Mouse (Mus musculus): ENCODE results near the gene Mad1l1. TPM values are rescaled to one million over a fixed set of nuclear protein-coding genes. Genes with fewer than 3 reads are reported as not detected.

Gene Mad1l1
- total and polyA plus RNA-seq, 3 experiments: 40.5 to 65.2 TPM; not detected in 1

DNA sequence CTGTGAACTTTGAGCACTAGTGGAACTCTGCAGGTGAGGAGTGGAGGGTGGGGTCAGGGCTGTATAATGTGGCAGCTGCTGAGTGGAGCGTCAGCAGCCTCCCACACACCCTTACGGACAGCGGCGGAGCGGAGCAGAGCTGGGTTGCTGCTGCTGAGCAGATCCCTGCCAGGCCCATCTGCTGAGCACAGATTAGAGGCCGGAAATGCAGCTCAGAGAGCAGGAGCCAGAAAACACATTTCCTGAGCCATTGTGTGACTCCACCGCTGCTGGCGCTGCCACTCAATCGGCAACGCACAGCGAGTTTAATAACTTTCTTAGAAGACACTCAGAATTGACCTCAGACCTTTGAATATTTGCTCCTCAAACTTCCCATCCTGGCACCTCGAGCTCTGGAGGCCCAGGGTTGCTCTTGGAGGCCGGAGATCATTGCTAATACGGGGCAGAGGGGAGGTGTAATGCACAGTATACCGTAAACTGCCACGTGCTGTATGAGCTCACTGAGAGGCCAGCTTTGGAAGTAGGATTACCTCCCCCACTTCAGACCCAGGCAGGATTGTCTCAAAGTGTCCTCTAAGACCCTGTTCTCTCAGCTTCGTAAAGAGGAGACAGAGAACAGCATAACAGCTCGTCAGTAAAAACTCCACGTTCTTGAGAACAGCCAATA lies 112.5 kb downstream of the Mad1l1 start:
- peak; percentile 94 for DNase-seq (ENCODE audit: low read depth, low spot score)
- H3K9me3 ChIP-seq (replicated peaks; ENCODE audit: insufficient read depth, low read length): no peaks in the 10 kb centered on the region
- peak overlapping the region; percentile 77 for H3K9ac ChIP-seq (ENCODE audit: control insufficient read depth, low read depth, low read length, poor library complexity, severe bottlenecking)
- H3K27me3 ChIP-seq (ENCODE audit: control insufficient read depth in 1 of 2, insufficient read depth in 2 of 2, low read length in 2 of 2): no peaks in the 10 kb centered on the region
- peaks cover 5 to 16% of the 10 kb centered on the region in 2 experiments; a peak in 3 of 4 replicates for H3K36me3 ChIP-seq (ENCODE audit: control insufficient read depth in 1 of 2, insufficient read depth in 2 of 2, low read length in 2 of 2)
- peak overlapping the region; percentile 97 for H3K27ac ChIP-seq (ENCODE audit: control insufficient read depth, low read depth, low read length)
- no peaks in the 10 kb centered on the region for H3K79me2 ChIP-seq (ENCODE audit: control insufficient read depth, insufficient read depth, low read length, poor library complexity)
- H3K4me1 ChIP-seq (ENCODE audit: control insufficient read depth in 1 of 2, insufficient read depth in 2 of 2, low read length in 2 of 2): peaks cover 13 to 17% of the 10 kb centered on the region in 2 experiments
- H3K4me3 ChIP-seq (ENCODE audit: control insufficient read depth in 1 of 2, insufficient read depth in 1 of 2, low read depth in 2 of 2, low read length in 2 of 2): peak overlapping the region; percentile 18 to 44; a peak in 3 of 4 replicates
- peak in 1 of 2 experiments; percentile 78; a peak in 2 of 4 replicates for TF ChIP-seq POLR2A (IDR thresholded peaks at IDR 0.05; ENCODE audit: control insufficient read depth in 1 of 2, insufficient read depth in 1 of 2, low read depth in 1 of 2, low read length in 2 of 2, poor library complexity in 1 of 2)
- no peak for TF ChIP-seq NRF1 (IDR thresholded peaks at IDR 0.05; ENCODE audit: insufficient read depth, low read depth, low read length, poor library complexity, severe bottlenecking)
- peak; percentile 47; the same call in 1 of the 2 replicates for TF ChIP-seq BHLHE40 (IDR thresholded peaks at IDR 0.05; ENCODE audit: borderline replicate concordance, low read depth, low read length)
- no peak for TF ChIP-seq GABPA (IDR thresholded peaks at IDR 0.05; ENCODE audit: low read depth, low read length)
- TF ChIP-seq GATA1 (IDR thresholded peaks at IDR 0.05; ENCODE audit: low read depth, low read length): peak; percentile 88
- TF ChIP-seq POLR2AphosphoS2 (IDR thresholded peaks at IDR 0.05; ENCODE audit: low read length): no peak
- TF ChIP-seq KAT2A (conservative IDR thresholded peaks at IDR 0.05; ENCODE audit: low read depth, low read length): no peak
- TF ChIP-seq ZKSCAN1 (IDR thresholded peaks at IDR 0.05; ENCODE audit: low read depth, low read length): no peak
- TF ChIP-seq RAD21 (IDR thresholded peaks at IDR 0.05; ENCODE audit: low read depth, low read length): no peak
- no peak for TF ChIP-seq MYB (IDR thresholded peaks at IDR 0.05; ENCODE audit: low read depth, low read length)
- peak; percentile 97 for TF ChIP-seq TCF12 (IDR thresholded peaks at IDR 0.05; ENCODE audit: low read depth, low read length)
- peak; percentile 54 for TF ChIP-seq ELF1 (IDR thresholded peaks at IDR 0.05; ENCODE audit: low read depth, low read length)
- TF ChIP-seq MAFK (IDR thresholded peaks at IDR 0.05; ENCODE audit: borderline replicate concordance, low read depth, low read length): no peak
- no peak for TF ChIP-seq ZC3H11A (IDR thresholded peaks at IDR 0.05; ENCODE audit: low read depth, low read length)
- TF ChIP-seq CTCF (IDR thresholded peaks at IDR 0.05 in 2 of 3, conservative IDR thresholded peaks at IDR 0.05 in 1 of 3; ENCODE audit: control insufficient read depth in 1 of 3, insufficient read depth in 1 of 3, low read depth in 2 of 3, low read length in 3 of 3, poor library complexity in 1 of 3, severe bottlenecking in 1 of 3): peak in 2 of 3 experiments; percentile 6; a peak in 1 of 6 replicates
- no peak for TF ChIP-seq USF2 (IDR thresholded peaks at IDR 0.05; ENCODE audit: borderline replicate concordance in 1 of 2, insufficient read depth in 1 of 2, low read depth in 1 of 2, low read length in 2 of 2)
- TF ChIP-seq NELFE (IDR thresholded peaks at IDR 0.05; ENCODE audit: low read depth, low read length): no peak; the same call in 1 of the 2 replicates
- TF ChIP-seq MXI1 (IDR thresholded peaks at IDR 0.05; ENCODE audit: low read depth, low read length): peak; percentile 60; the same call in 1 of the 2 replicates
- TF ChIP-seq EP300 (IDR thresholded peaks at IDR 0.05; ENCODE audit: low read depth in 1 of 2, low read length in 2 of 2): peak; percentile 86 to 89
- TF ChIP-seq HCFC1 (IDR thresholded peaks at IDR 0.05; ENCODE audit: low read depth, low read length): peak; percentile 32; the same call in 1 of the 2 replicates
- no peak for TF ChIP-seq CHD1 (IDR thresholded peaks at IDR 0.05; ENCODE audit: low read depth, low read length)
- TF ChIP-seq SMC3 (IDR thresholded peaks at IDR 0.05; ENCODE audit: low read depth, low read length): no peak
- peak; percentile 82 for TF ChIP-seq ETS1 (IDR thresholded peaks at IDR 0.05; ENCODE audit: low read depth, low read length)
- no peak; the same call in 1 of the 2 replicates for TF ChIP-seq RCOR1 (IDR thresholded peaks at IDR 0.05; ENCODE audit: low read depth, low read length)
- no peak for TF ChIP-seq UBTF (IDR thresholded peaks at IDR 0.05; ENCODE audit: borderline replicate concordance, insufficient read depth, low read depth, low read length)
- no peak for TF ChIP-seq ZMIZ1 (IDR thresholded peaks at IDR 0.05; ENCODE audit: low read depth, low read length)
- TF ChIP-seq TAL1 (IDR thresholded peaks at IDR 0.05; ENCODE audit: low read length): peak; percentile 99
- TF ChIP-seq JUND (IDR thresholded peaks at IDR 0.05; ENCODE audit: low read depth, low read length): no peak
- no peak for TF ChIP-seq ZNF384 (IDR thresholded peaks at IDR 0.05; ENCODE audit: low read depth, low read length)
- no peak; the same call in 1 of the 2 replicates for TF ChIP-seq MAX (IDR thresholded peaks at IDR 0.05; ENCODE audit: low read length)
- no peak for TF ChIP-seq CHD2 (IDR thresholded peaks at IDR 0.05; ENCODE audit: low read length)
- peak; percentile 68; the same call in 1 of the 2 replicates for TF ChIP-seq TBP (IDR thresholded peaks at IDR 0.05; ENCODE audit: low read depth, low read length)
- 0 out of 2 replicates have a peak, but pooled peaks have one; percentile 42 for TF ChIP-seq MAZ (IDR thresholded peaks at IDR 0.05; ENCODE audit: low read depth, low read length)
- peak; percentile 69 for TF ChIP-seq MYC (IDR thresholded peaks at IDR 0.05; ENCODE audit: low read depth, low read length)
- TF ChIP-seq POLR2AphosphoS5 (IDR thresholded peaks at IDR 0.05; ENCODE audit: borderline replicate concordance, low read depth, low read length): no peak
- no peak for TF ChIP-seq MEF2A (IDR thresholded peaks at IDR 0.05; ENCODE audit: extremely low read depth, insufficient replicate concordance, low read depth, low read length, poor library complexity, severe bottlenecking)

All from MEL (cell line).